ENCODE assay signal across 8 mouse cellular contexts in the genomic region with DNA sequence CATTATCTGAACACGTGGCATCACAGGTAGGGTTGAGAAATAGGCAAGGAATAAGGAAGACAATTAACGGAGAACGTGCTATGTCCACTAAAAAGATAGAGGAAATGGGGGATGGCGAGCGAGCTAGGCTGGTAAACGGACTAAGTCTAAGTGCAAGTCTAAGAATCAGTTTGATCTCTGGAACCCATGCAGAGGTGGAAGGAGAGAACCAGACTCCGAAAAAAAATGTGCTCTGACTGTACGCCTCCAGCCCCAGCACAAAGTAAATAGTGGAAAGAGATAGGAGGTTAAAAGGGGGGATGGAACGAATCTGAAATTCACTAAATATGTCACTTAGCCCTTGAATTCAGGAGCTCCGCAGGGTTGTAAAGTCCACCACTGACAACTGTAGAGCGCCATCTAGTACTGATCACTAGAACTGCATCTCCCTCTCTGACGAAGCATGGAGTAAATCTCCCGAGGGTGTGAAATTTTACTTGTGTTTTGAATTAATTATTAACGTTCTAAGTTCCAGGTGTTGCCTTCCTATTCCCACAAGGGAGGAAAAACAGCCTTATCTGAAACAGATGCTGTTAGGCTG. TPM values are rescaled to one million over a fixed set of nuclear protein-coding genes. Genes with fewer than 3 reads are reported as not detected.
DNase-seq lines count a peak whose midpoint lies in the region; ATAC-seq lines count a peak whose summit lies in the region.

No protein-coding gene starts in this region.

- WGBS in forebrain, embryonic 11.5 days = 38% methylated on average over 14 of the region's 14 CpGs
- 42% methylated on average over 14 of the region's 14 CpGs for WGBS in forebrain, embryonic 12.5 days

- DNase-seq in forebrain, embryonic 11.5 days (ENCODE audit: low spot score) = no peak
- DNase-seq in 3T3-L1 (ENCODE audit: low read depth, low spot score) = peak; percentile 22
- peak; percentile 63 to 77 for DNase-seq in cerebellum, postnatal 10 days
- peak; percentile 2 to 3 for DNase-seq in heart, postnatal 36 days
- peak; percentile 17 to 36 for DNase-seq in left cerebral cortex, postnatal 14 days (ENCODE audit: low spot score in 2 of 2)
- peak; percentile 11 for DNase-seq in skeletal muscle tissue, adult 2 months (ENCODE audit: low read depth, low spot score)

- H3K36me3 ChIP-seq in forebrain, embryonic 11.5 days (ENCODE audit: control insufficient read depth, insufficient read depth, low read length) = no peaks in the 10 kb centered on the region
- no peaks in the 10 kb centered on the region for H3K36me3 ChIP-seq in forebrain, embryonic 12.5 days (replicated peaks)

- 0 out of 2 replicates have a peak, but pooled peaks have one; percentile 39 for ATAC-seq in forebrain, embryonic 11.5 days (replicated peaks; ENCODE audit: low FRiP score)
- ATAC-seq in forebrain, embryonic 12.5 days (ENCODE audit: low FRiP score) = no peak
- ATAC-seq in activated CD4-positive, CD25-positive, alpha-beta regulatory T cell, adult 4 months = no peak

- no peak overlapping the region for H3K4me3 ChIP-seq in forebrain, embryonic 11.5 days (ENCODE audit: low read depth, low read length)
- H3K4me3 ChIP-seq in forebrain, embryonic 12.5 days (replicated peaks) = no peak overlapping the region

- H3K4me2 ChIP-seq in forebrain, embryonic 11.5 days (ENCODE audit: low read depth, low read length, severe bottlenecking) = no peak overlapping the region
- H3K4me2 ChIP-seq in forebrain, embryonic 12.5 days = no peak overlapping the region

- no peaks in the 10 kb centered on the region for H3K9me3 ChIP-seq in forebrain, embryonic 11.5 days (ENCODE audit: control insufficient read depth, low read length)
- no peaks in the 10 kb centered on the region for H3K9me3 ChIP-seq in forebrain, embryonic 12.5 days

- H3K27ac ChIP-seq in forebrain, embryonic 11.5 days (ENCODE audit: low read depth, low read length) = no peak overlapping the region
- H3K27ac ChIP-seq in forebrain, embryonic 12.5 days = no peak overlapping the region

- intact Hi-C loops in heart, postnatal 36 days (cut with DNase I) = loop anchor here (1.0 kb wide), 1 partner anchor 255 kb away; no protein-coding TSS in a partner anchor
- intact Hi-C loops in left cerebral cortex, postnatal 14 days (cut with DNase I) = loop anchor here (5.0 kb wide), 1 partner anchor 256 kb away; no protein-coding TSS in a partner anchor

- H3K4me1 ChIP-seq in forebrain, embryonic 11.5 days (replicated peaks; ENCODE audit: control insufficient read depth, insufficient read depth, low read length) = no peaks in the 10 kb centered on the region
- H3K4me1 ChIP-seq in forebrain, embryonic 12.5 days = no peaks in the 10 kb centered on the region

- H3K9ac ChIP-seq in forebrain, embryonic 11.5 days (ENCODE audit: low read length) = no peak overlapping the region
- H3K9ac ChIP-seq in forebrain, embryonic 12.5 days = no peak overlapping the region

- no peaks in the 10 kb centered on the region for H3K27me3 ChIP-seq in forebrain, embryonic 11.5 days (ENCODE audit: control insufficient read depth, insufficient read depth, low read length)
- no peaks in the 10 kb centered on the region for H3K27me3 ChIP-seq in forebrain, embryonic 12.5 days

RNA-seq across cellular contexts. Expression of a gene that starts 44.8 kb away (rescaled TPM):
- polyA plus RNA-seq in forebrain, embryonic 11.5 days (2014; fragmentation: Nextera tagmentation; extraction: Ambion mirVana) = 24.7 and 29.4 TPM in 2 replicates
- polyA plus RNA-seq in forebrain, embryonic 12.5 days (2016; fragmentation: Nextera tagmentation; extraction: Ambion mirVana) = 28.5 and 28.9 TPM in 2 replicates
- total RNA-seq in heart, postnatal 36 days (2021) = 10 to 100 TPM; 42.5 to 47.1 TPM
- 100 to 1,000 TPM; 117 to 120 TPM for total RNA-seq in left cerebral cortex, postnatal 14 days (2021)
- polyA plus RNA-seq in activated CD4-positive, CD25-positive, alpha-beta regulatory T cell, adult 4 months (2017; shearing (Covaris generic)) = 10 to 100 TPM; 60.6 to 84.4 TPM

RNA-seq across cellular contexts. Expression of a gene that starts 46.4 kb away (rescaled TPM):
- 0.21 and 0.29 TPM in 2 replicates for polyA plus RNA-seq in forebrain, embryonic 11.5 days (2014; fragmentation: Nextera tagmentation; extraction: Ambion mirVana)
- polyA plus RNA-seq in forebrain, embryonic 12.5 days (2016; fragmentation: Nextera tagmentation; extraction: Ambion mirVana) = 0.59 and 0.80 TPM in 2 replicates
- total RNA-seq in heart, postnatal 36 days (2021) = under 1 TPM in 1 of 2 experiments, not detected in 1; 0.06 TPM
- total RNA-seq in left cerebral cortex, postnatal 14 days (2021) = 10 to 100 TPM; 33.8 to 39.0 TPM
- under 1 TPM in 1 of 2 experiments, not detected in 1; 0.16 TPM for polyA plus RNA-seq in activated CD4-positive, CD25-positive, alpha-beta regulatory T cell, adult 4 months (2017; shearing (Covaris generic))
